Mouse (Mus musculus) layer of hippocampus, adult 2 months (tissue): ENCODE measurements around the gene Gm609. TPM values are rescaled to one million over a fixed set of nuclear protein-coding genes. Genes with fewer than 3 reads are reported as not detected.
A peak's percentile ranks its signal among the peaks of the same experiment; 100 is the strongest.
"Not testable (repeated sequence)": the region's sequence is repeated elsewhere in the genome, so short reads cannot be mapped to it uniquely, and the experiment has no call there.

Source experiments
- DNase-seq, 2 experiments: peaks; one replicate each; pipeline ENCODE4 v3.0.0; 2022; ENCODE audit warnings: low spot score in 2 of 2
- H3K27ac ChIP-seq: fragments of 200-600 bp; 2 replicates; pipeline ENCODE4 v1.8.1; 2022
- H3K4me3 ChIP-seq: fragments of 200-600 bp; 2 replicates; pipeline ENCODE4 v1.8.1; 2022; ENCODE audit warnings: mild to moderate bottlenecking
- CTCF ChIP-seq: fragments of 200-600 bp; conservative IDR thresholded peaks from 2 replicates; pipeline ENCODE4 v1.8.1; 2022; ENCODE audit warnings: antibody characterized with exemption, mild to moderate bottlenecking, moderate library complexity
- long read RNA-seq, 2 experiments: library from polyadenylated mRNA; stranded (forward); transcript quantifications; one replicate each; pipeline ENCODE4 v2.0.0; 2021; ENCODE audit warnings: borderline mapping rate in 2 of 2
- total RNA-seq, 2 experiments: library from RNA; stranded (reverse); gene quantifications; 2 replicates each; pipeline ENCODE4 v1.2.3; 2021

Gene Gm609
- total RNA-seq: under 1 TPM; 0.17 to 0.31 TPM
- long read RNA-seq, experiment 1, partial matches to known transcripts: 0 of 1 reads
- long read RNA-seq, experiment 1, other reads (novel, unspliced or antisense): 1 of 1 reads
- long read RNA-seq, experiment 2: 0 reads

DNA sequence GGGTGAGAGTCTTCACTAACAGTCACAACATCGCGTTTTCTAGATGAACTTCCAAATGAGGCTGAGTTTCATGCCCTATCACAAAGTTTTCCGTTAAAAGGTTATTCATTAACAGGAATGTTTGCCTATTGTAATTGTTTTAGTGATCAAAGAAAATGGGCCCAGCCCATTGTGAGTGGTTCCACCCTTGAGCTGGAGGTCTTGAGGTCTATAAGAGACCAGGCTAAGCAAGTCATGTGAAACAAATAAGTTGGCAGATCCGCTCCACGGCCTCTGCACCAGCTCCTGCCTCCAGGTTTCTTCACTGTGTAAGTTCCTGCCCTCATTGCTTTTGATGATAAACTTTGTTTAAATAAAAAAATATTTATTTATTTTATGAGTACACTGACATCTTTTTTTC is at the start of gene Gm609:
Gm609 (minus strand) TSS at position 43 of the 400 bp plus-strand sequence.
- DNase-seq: no peak
- TF ChIP-seq CTCF: no peak
- no peak within 1 kb of the TSS for H3K27ac ChIP-seq
- H3K4me3 ChIP-seq: no peak within 1 kb of the TSS

DNA sequence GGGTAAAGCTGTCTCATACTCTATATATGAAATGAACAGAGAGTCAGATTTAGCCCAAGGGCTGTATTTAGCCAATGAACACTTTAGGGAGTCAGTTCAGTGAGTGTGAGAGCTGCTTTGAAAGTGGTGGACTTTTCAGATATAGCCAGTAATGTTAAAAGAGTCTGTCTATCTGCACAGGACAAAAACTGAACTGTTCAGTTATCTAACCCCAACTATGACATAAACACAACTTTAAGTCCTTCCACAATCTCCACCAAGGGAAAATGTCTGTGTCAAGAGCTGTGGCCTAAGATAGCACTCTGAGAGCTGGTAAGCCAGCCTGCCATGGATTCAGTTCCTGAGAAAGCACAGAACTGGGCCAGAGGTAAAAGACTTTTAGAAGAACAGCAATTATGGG is 49.3 kb upstream of the Gm609 start:
- Histone ChIP-seq H3K4me3 (no peak overlapping the region), H3K27ac (no peak overlapping the region)
- no peak for DNase-seq
- no peak for TF ChIP-seq CTCF

DNA sequence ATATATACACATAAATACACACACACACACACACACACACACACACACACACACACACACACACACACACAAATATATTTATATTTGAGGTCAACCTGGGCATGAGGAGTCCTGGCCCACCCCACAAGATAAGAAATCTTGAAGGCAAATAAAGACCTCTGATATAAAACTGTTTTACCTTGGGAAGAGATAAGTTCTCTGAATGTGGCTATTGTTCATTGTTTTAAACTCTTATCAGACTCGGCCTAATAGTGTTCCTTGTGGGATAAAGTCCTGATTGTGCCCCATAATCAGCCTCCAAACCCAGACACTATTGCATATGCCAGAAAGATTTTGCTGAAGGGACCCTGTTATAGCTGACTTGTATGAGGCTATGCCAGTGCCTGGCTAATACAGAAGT is 45.6 kb upstream of the Gm609 start:
- not testable (repeated sequence) for H3K27ac ChIP-seq, DNase-seq, H3K4me3 ChIP-seq

DNA sequence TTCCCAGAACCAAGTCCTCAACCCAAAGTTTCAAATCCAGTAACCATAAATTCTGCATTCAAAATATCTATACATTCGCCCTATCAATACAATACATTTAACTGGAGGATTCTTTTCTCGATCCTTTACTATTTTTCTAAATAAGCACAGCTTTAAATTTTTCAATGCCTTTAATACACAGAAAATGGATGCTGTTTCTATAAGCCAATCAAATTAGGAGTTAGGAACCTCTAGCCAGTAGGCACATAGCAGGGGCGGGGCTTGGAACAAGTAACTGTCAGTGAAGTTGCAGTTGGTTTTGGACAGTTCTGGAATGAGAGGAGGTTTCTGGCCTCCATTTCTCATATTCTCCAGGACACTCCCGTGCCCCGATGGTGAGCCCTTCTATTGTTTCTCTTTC is 42.2 kb upstream of the Gm609 start, which contains the start of gene Slc9c1:
Slc9c1 (plus strand) TSS at position 301 of the 400 bp plus-strand sequence.
- H3K4me3 ChIP-seq: no peak within 1 kb of the TSS
- no peak within 1 kb of the TSS for H3K27ac ChIP-seq
- TF ChIP-seq CTCF: no peak
- no peak for DNase-seq

DNA sequence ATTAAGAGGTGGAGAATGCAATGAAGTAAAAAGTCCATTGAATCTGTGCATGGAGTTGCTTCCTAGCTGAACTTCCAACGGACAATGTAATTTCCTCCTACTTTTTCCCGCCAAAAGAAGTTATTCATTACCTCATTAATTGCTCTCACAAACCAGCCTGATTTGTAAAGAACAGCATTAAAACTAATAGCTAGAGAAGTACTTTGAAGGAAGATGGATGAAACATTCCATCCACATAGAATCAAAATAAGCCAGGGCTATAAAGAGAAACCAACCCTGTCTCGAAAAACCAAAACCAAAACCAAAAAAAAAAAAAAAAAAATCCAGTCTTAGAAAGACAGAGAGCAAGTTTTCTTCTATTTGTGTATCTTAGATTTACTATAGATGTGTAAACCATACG is 39.2 kb upstream of the Gm609 start, which contains the start of gene Gm17783:
Gm17783 (minus strand) TSS at position 101 of the 400 bp plus-strand sequence.
- DNase-seq: no peak
- no peak for TF ChIP-seq CTCF
- Histone ChIP-seq H3K27ac (no peak within 1 kb of the TSS), H3K4me3 (no peak within 1 kb of the TSS)

DNA sequence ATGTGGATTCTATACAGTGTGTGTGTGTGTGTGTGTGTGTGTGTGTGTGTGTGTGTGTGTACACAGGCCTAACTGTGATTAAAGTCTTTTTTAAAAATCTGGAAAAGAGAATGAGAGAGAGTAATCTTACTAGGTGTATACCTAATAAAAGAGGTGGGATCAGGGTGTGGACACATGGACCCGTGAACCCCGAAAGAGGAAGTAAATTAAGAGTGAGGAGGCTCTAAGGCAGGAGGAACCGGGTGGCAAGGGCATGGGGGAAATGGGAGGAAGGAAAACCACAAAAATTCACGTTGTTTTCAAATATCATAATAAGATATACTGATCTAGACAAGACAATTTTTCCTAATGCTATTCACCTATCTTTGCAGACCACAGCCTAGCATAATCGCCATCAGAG is 32.8 kb upstream of the Gm609 start:
- no peak for TF ChIP-seq CTCF
- no peak overlapping the region for H3K27ac ChIP-seq
- H3K4me3 ChIP-seq: no peak overlapping the region
- no peak for DNase-seq

DNA sequence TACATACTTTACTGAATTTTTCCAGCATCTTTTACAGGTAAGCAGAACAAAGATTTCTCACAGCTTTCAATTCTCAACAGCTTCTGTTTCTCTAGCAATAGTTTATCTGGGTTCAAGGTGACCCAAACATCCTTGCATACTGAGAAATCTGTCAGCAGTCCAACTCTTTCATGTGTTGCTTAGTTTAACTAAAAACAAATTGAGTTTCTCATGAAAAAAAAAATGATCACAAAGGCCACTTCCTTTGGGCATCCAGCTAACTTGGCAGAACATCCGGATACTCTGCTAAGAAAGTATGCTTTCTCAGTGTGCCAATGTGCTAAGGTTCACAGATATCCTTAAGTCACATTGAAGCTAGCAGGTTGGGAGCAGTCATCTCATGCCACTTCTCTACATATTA is 2.6 kb upstream of the Gm609 start:
- DNase-seq: no peak
- Histone ChIP-seq H3K4me3 (no peak overlapping the region), H3K27ac (no peak overlapping the region)
- no peak for TF ChIP-seq CTCF

DNA sequence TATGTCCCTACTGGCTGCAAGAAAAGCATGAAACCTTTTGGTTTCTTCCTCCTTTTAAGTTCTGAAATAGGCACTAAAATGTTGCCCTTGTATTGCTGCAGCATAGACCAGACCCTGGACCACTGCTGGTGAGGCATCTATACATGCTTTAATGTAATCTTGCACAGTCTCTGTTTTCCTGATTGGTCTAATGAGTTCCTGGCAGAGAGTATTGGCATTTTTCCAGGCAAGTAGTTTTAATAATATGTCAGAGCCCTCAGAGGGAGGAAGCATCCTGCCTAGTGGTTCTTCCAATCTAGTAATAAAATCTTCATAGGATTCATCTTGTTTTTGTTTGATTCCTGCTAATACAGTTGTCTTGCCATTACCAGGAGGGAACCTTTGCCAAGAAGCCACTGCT is 15.8 kb downstream of the Gm609 start:
- no peak overlapping the region for H3K4me3 ChIP-seq
- TF ChIP-seq CTCF: no peak
- DNase-seq: no peak
- no peak overlapping the region for H3K27ac ChIP-seq

DNA sequence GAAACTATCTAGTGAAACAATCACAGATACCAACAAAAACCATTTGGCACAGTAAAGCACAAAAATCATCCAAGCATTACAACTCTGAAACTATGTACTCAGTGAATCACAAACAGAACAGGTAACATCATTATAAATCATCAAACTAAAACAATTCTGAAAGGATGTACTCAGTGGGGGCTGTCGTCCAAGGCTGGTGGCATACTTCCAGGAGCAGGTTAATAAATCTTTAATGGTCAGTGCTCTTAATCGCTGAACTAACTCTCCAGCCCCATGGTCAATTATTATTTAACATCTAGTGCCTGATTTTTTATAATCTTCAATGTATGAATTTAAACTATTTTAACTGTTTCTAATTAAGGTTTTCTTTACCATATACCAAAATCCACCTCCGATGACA is 20.9 kb downstream of the Gm609 start:
- not testable (repeated sequence) for H3K27ac ChIP-seq, DNase-seq, H3K4me3 ChIP-seq

DNA sequence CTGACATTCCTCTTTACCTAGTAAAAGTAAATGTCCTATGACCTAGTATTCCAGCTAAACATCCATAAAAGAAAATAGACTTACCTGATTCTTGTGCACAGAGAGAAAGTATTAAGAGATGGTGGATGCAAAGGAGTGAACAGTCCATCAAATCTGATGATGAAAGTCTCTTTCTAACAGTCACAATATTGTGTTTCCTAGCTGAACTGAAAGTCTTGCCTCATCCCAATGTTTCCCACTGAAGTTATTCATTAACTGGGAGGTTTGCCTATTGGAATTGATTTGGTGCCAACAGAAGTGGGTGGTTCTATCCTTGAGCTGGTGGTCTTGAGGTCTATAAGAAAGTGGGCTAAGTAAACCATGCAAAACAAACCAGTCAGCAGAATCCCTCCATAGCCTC is 38.0 kb downstream of the Gm609 start:
- TF ChIP-seq CTCF: no peak
- no peak for DNase-seq
- Histone ChIP-seq H3K4me3 (no peak overlapping the region), H3K27ac (no peak overlapping the region)

DNA sequence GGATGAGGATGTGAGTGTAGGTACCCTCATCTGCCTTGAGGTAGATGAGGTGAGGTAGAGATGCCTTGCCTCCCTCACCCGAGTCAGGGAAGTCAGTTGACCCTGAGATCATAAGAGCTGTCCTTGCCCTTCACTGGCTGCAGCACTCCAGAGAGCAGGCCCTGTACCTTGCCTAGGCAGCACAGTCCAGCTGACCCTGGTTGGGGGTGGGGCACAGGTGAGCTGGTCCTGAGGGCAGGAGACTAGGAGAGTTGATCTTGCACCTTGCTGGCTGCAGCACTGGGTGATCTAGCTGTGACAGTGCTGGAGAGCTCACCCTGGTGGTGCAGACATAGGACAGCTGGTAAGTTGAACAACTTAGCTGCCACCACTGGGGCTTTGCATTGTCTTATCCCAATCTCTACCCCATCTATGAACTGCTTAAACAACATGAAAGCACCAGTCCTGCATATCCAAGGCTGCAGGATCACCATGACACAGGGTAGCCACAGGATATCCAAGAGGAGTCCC is 55.5 kb downstream of the Gm609 start:
- no peak overlapping the region for H3K27ac ChIP-seq
- no peak for TF ChIP-seq CTCF
- H3K4me3 ChIP-seq: no peak overlapping the region
- no peak for DNase-seq

DNA sequence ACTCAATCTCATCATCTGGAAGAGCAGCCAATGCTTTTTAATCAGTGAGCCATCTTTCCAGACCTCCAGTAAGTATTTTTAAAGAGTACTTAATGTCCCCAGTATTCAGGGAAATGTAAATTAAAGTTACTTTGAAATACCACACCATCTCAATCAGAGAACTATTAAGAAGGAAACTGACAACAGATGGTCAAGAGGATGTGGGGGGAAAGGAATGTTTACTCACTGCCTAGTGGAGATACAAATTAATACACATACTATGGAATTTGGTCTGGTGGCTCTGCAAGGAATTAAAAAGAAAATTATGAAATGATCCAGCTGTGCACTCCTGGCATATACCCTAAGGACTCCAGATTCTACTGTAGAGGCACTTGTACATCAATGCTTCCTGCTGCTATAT is 57.2 kb downstream of the Gm609 start:
- no peak for TF ChIP-seq CTCF
- DNase-seq: no peak
- no peak overlapping the region for H3K27ac ChIP-seq
- H3K4me3 ChIP-seq: no peak overlapping the region

DNA sequence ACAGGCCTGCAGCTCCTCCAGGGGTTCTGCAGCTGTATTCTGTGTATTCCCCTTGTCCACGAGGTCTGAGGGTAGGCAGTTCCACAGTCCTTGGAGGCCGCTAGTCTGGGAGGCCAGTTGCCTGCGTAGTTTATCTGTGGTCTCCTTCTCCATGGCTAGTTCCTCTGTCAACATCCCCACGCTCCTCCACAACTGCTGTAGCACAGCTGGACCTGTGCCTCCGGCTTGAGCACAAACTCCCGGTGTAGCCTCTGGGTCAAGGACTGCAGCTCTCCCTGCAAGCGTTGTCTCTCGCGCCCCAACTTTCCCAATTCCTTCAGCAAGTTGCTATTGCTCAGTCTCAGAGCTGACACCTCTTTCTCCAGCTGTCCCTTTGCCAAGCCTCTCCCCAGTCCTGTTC is 65.1 kb downstream of the Gm609 start:
- Histone ChIP-seq H3K27ac (no peak overlapping the region), H3K4me3 (no peak overlapping the region)
- TF ChIP-seq CTCF: no peak
- no peak for DNase-seq

DNA sequence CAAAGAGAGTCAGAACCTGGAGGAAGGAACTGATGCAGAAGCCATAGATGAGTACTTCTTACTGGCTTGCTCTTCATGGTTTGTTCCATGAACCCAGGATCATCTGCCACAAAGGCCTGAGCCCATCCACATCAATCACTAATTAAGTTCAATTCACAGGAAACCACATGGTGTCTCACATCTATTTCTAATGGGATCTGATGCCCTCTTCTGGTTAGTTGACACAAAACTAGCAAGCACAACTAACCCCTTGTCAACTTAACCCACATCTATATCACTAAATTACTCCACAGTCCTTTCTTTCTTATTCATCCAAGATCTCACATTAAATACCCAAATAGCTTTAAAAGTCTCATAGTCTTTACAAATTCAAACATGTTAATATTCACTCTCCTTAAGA is 79.3 kb downstream of the Gm609 start:
- DNase-seq: no peak
- Histone ChIP-seq H3K27ac (no peak overlapping the region), H3K4me3 (no peak overlapping the region)
- TF ChIP-seq CTCF: peak; percentile 77

DNA sequence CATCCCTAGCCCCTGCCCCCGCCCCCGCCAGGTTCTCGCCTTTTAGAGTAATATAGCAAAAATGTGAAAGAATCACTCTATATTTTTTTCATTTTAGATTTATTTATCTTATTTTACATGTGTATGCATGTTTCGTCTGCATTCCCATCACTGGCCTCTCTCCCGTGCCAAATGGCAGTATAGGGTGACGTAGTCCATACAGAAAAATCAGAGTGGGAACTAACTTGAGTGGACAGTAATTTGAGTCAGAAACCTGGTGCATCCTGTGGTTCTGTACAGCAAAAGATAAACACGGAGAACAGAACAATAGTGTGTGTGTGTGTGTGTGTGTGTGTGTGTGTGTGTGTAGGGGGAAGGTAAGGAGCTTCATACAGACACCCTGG is 83.7 kb downstream of the Gm609 start:
- not testable (repeated sequence) for DNase-seq
- Histone ChIP-seq H3K4me3 (peak overlapping the region; percentile 84), H3K27ac (peak overlapping the region; percentile 95)
